Mouse (Mus musculus): ENCODE results near the gene Rsl1.
"Not testable (repeated sequence)": the region's sequence is repeated elsewhere in the genome, so short reads cannot be mapped to it uniquely, and the experiment has no call there.

Rsl1 gene

GRCm38 (mm10) chr13:67172991-67173722 lies at the start of gene Rsl1:
Gene Rsl1 (plus strand): TSS chr13:67173182.
- CTCF ChIA-PET = interaction anchor here (0.8 kb wide), 1 partner anchor 112 kb away, joined by 10 read pairs; the partner anchor contains the start of gene Zfp712

GRCm38 (mm10) chr13:67124460-67124859 lies 48.5 kb upstream of the Rsl1 start:
- CTCF ChIA-PET = no interaction called here

- CTCF ChIA-PET = not testable (repeated sequence)
Observed at GRCm38 (mm10) chr13:67127507-67127906, 45.5 kb upstream of the Rsl1 start.

GRCm38 (mm10) chr13:67128038-67128721 lies 44.8 kb upstream of the Rsl1 start:
- CTCF ChIA-PET = interaction anchor here (0.6 kb wide), 1 partner anchor 694 kb away, joined by 3 read pairs; no protein-coding TSS in a partner anchor

DNA sequence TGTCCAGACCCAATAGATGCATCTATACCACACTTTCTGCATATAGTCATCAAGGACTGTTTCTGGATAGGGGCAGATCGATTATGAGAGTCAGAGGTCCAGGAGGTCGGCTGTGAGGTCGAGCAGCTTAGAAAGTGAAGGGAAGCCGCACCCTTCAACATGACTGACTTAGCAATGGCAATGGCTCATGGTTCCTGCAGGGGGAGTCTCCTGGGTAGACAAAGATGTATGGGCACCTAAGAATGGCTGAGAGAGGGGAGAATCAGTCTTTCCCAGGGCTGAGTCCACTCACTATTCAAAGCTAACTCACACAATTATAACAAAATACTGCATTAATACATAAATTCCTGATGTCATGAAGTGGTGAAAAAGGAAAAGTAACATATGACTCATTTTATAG lies 6.9 kb upstream of the Rsl1 start:
- CTCF ChIA-PET = not testable (repeated sequence)

GRCm38 (mm10) chr13:67173723-67174055 lies 707 bp downstream of the Rsl1 start:
- CTCF ChIA-PET = no interaction called here

GRCm38 (mm10) chr13:67194340-67194894 lies 21.4 kb downstream of the Rsl1 start, which contains the start of gene Zfp455:
Gene Zfp455 (plus strand): TSS chr13:67194506.
- CTCF ChIA-PET = interaction anchor here (0.8 kb wide), 1 partner anchor 20 kb away, joined by 3 read pairs; no protein-coding TSS in a partner anchor

- CTCF ChIA-PET = no interaction called here
Observed at GRCm38 (mm10) chr13:67201656-67202055, 28.7 kb downstream of the Rsl1 start.

DNA sequence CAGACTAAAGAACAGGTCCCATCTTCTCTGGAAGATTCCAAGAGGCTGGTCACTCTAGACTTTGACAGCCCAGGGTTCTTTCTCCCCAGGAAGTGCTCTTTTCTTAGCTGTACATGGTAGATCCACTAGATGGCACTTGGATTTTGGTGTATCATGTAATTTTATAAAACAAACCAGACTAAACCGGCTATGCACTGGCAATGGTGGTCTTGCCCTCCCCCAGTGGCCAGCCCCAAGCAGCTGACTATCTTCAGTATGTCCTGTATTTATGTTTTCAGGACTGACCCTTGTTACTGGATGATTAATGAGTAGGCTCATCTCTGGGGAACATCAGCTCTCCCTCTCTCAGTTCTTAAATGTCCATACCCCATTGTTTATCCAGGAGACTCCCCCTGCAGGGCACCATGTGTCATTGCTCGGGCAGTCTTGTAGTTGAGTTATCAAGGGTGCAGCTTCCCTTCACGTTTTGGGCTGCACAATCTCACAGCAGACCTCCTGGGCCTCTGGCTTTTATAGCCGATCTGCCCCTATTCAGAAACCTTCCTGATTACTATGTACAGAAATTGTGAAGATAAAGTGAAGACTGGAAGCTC lies 41.1 kb downstream of the Rsl1 start:
- CTCF ChIA-PET = interaction anchor here (0.9 kb wide), 1 partner anchor 19 kb away, joined by 3 read pairs; no protein-coding TSS in a partner anchor

Data from spleen, embryonic (tissue).